Mouse (Mus musculus): Measurements from ENCODE around the gene Kbtbd13.

DNA sequence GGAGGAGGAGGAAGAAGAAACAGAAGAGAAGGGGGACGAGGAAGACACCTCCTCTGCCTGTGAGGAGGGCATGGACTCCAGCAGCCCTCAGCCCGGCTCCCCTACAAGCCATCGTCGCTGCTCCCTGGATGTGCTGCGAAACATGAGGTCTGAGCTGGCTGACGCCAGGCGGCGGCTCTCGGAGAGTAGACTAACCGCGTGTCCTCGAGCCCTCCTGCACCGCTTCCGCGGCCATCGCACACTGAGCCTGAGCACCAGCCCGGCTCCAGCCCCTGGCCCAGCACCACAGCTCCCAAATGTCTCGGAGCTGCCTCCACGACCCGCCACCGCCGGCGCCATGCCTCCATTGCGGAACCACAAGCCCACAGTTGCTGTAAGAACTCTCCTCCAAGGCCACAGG, 19.7 kb downstream of the Kbtbd13 start:
- TF ChIP-seq POLR2A (IDR thresholded peaks at IDR 0.05; ENCODE audit: borderline replicate concordance, control insufficient read depth, low read depth, low read length) (no peak), CTCF (IDR thresholded peaks at IDR 0.05; ENCODE audit: control insufficient read depth, insufficient read depth, low read length) (no peak)
